Mouse (Mus musculus) hindbrain, embryonic 14.5 days (tissue): ENCODE results near the gene Nkain4. TPM values are rescaled to one million over a fixed set of nuclear protein-coding genes. Genes with fewer than 3 reads are reported as not detected.

ENCODE experiments used
- ATAC-seq: fragments of 200-750 bp; cut with Nextera tagmentation; 2 replicates; pipeline ENCODE4 v1.8.0; 2017; ENCODE audit warnings: moderate number of reproducible peaks, mild to moderate bottlenecking, moderate TSS enrichment, moderate library complexity; ENCODE audit not compliant: low FRiP score
- DNase-seq: peaks from one replicate; pipeline ENCODE4 v3.0.0-alpha.2; 2015; ENCODE audit warnings: low spot score
- H3K27ac ChIP-seq: fragments of 300-500 bp; sonication (generic); 2 replicates; pipeline ENCODE4 v1.5.1; 2014; ENCODE audit warnings: mild to moderate bottlenecking, moderate library complexity
- H3K27me3 ChIP-seq: fragments of 300-500 bp; sonication (generic); 2 replicates; pipeline ENCODE4 v1.6.1; 2014; ENCODE audit warnings: mild to moderate bottlenecking, low read length, mixed read lengths; ENCODE audit not compliant: control insufficient read depth, insufficient read depth
- H3K36me3 ChIP-seq: fragments of 300-500 bp; sonication (generic); replicated peaks from 2 replicates; pipeline ENCODE4 v1.6.1; 2014; ENCODE audit not compliant: control insufficient read depth, insufficient read depth
- H3K4me1 ChIP-seq: fragments of 300-500 bp; sonication (generic); replicated peaks from 2 replicates; pipeline ENCODE4 v1.6.1; 2014; ENCODE audit warnings: antibody characterized with exemption, low read length, mixed read lengths; ENCODE audit not compliant: control insufficient read depth, insufficient read depth
- H3K4me2 ChIP-seq: fragments of 300-500 bp; sonication (generic); replicated peaks from 2 replicates; pipeline ENCODE4 v1.6.1; 2014; ENCODE audit warnings: mild to moderate bottlenecking, moderate library complexity
- H3K4me3 ChIP-seq: fragments of 300-500 bp; sonication (generic); replicated peaks from 2 replicates; pipeline ENCODE4 v1.5.1; 2014; ENCODE audit warnings: mild to moderate bottlenecking, low read length
- H3K9ac ChIP-seq: fragments of 300-500 bp; sonication (generic); 2 replicates; pipeline ENCODE4 v1.6.1; 2014
- H3K9me3 ChIP-seq: fragments of 300-500 bp; sonication (generic); 2 replicates; pipeline ENCODE4 v1.6.1; 2016; ENCODE audit warnings: low read length; ENCODE audit not compliant: control insufficient read depth
- WGBS: fragments of 180-500 bp; shearing (Covaris S2); extraction: QIAGEN DNeasy Blood & Tissue Kit; methylation state at CpG from one replicate; pipeline ENCODE4 v1.1.7; 2014; 5-methylcytosine and 5-hydroxymethylcytosine counted together
- polyA plus RNA-seq: library from polyadenylated mRNA; unstranded; fragments of >200 nt; fragmentation: Nextera tagmentation; extraction: Ambion mirVana; gene quantifications from 2 replicates; pipeline ENCODE4 v1.2.1, GENCODE M21; 2014

The Nkain4 gene
- 78.6 and 85.5 TPM in 2 replicates for polyA plus RNA-seq

DNA sequence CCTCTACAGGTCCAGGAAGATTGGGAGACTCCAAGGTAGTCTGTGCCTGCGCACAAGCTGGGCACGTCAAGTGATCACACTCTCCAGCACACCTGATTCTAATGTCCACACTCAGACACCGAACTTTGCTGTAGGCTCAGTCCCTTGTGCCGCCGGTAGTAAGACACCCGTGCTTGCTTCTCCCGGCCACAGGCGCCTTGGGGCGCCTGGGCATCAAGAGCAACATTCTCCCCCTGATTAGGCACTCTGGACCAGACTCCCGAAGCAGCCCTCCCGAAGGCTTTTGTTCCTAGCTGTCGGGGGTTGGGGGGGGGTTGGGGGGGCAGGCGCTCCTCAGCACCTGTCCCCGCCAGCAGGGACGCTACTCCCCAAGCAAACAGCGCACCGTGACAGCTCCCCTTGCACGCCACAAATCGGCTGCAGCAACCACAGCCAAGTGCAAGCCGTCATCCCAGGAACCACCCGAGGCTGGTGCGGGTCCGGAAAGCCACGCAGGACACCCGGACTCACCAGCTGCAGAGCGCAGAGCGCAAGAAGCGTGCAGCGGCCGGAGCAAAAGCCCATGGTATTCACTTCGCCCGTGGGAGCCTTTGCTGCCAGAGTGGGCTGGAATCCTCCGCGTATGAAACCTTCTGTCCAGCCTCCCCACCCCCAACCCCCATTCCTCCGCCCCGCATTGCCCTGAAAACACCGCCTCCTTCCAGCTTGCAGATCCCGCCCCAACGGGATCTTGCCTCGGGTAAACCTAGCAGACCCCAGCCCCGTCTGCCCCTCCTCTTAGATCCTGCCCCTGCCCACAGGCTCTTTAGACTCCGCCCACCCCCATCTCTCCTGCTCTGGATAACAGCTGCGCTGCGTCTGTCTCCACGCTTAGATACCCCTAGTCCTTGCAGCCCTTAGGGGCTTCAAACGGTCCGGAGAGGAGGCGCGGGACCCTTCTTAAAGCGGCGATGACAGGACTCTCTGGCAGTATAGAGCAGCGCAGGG, at the start of gene Nkain4:
Gene Nkain4, minus strand, starts transcription at position 639 of the 987 bp plus-strand sequence.
- H3K4me3 ChIP-seq = peak within 1 kb of the TSS; percentile 66
- H3K36me3 ChIP-seq = no peaks in the 10 kb centered on the region
- H3K27me3 ChIP-seq = no peaks in the 10 kb centered on the region
- peak within 1 kb of the TSS; percentile 86 for H3K9ac ChIP-seq
- under 1% methylated on average over 52 of the region's 52 CpGs for WGBS
- peak within 1 kb of the TSS; percentile 92 for H3K27ac ChIP-seq
- DNase-seq (peak; percentile 80), ATAC-seq (peak; percentile 93)
- H3K9me3 ChIP-seq = no peaks in the 10 kb centered on the region
- peak within 1 kb of the TSS; percentile 83 for H3K4me2 ChIP-seq
- H3K4me1 ChIP-seq = peaks cover 36% of the 10 kb centered on the region

GRCm38 (mm10) chr2:180996905-180997304, 42.4 kb upstream of the Nkain4 start:
- no peak overlapping the region for H3K4me3 ChIP-seq
- no peaks in the 10 kb centered on the region for H3K4me1 ChIP-seq
- no peak overlapping the region for H3K4me2 ChIP-seq
- WGBS = 78% methylated on average over 3 of the region's 3 CpGs
- H3K27ac ChIP-seq = no peak overlapping the region
- ATAC-seq = no peak
- no peaks in the 10 kb centered on the region for H3K27me3 ChIP-seq
- no peak for DNase-seq
- no peak overlapping the region for H3K9ac ChIP-seq
- H3K36me3 ChIP-seq = no peaks in the 10 kb centered on the region
- no peaks in the 10 kb centered on the region for H3K9me3 ChIP-seq

GRCm38 (mm10) chr2:180996436-180996835, 41.9 kb upstream of the Nkain4 start:
- no peak overlapping the region for H3K9ac ChIP-seq
- no peaks in the 10 kb centered on the region for H3K4me1 ChIP-seq
- peak; percentile 79 for DNase-seq
- WGBS = 11% methylated on average over 5 of the region's 5 CpGs
- ATAC-seq = peak; percentile 52; the same call in 1 of the 2 replicates
- no peak overlapping the region for H3K4me3 ChIP-seq
- no peak overlapping the region for H3K27ac ChIP-seq
- H3K9me3 ChIP-seq = no peaks in the 10 kb centered on the region
- H3K36me3 ChIP-seq = no peaks in the 10 kb centered on the region
- H3K4me2 ChIP-seq = no peak overlapping the region
- H3K27me3 ChIP-seq = no peaks in the 10 kb centered on the region

- H3K4me2 ChIP-seq = no peak overlapping the region
Measured at GRCm38 (mm10) chr2:180995457-180995856, 41.0 kb upstream of the Nkain4 start.

GRCm38 (mm10) chr2:180994360-180994759, 39.9 kb upstream of the Nkain4 start:
- Histone ChIP-seq H3K27me3 (no peaks in the 10 kb centered on the region), H3K4me2 (no peak overlapping the region), H3K36me3 (no peaks in the 10 kb centered on the region), H3K4me3 (no peak overlapping the region), H3K9me3 (no peaks in the 10 kb centered on the region), H3K9ac (no peak overlapping the region), H3K4me1 (no peaks in the 10 kb centered on the region), H3K27ac (no peak overlapping the region)
- ATAC-seq (no peak), DNase-seq (no peak)
- 90% methylated on average over 2 of the region's 2 CpGs for WGBS

More at GRCm38 (mm10) chr2:180995457-180995856, 41.0 kb upstream of the Nkain4 start:
- ATAC-seq = no peak
- H3K27me3 ChIP-seq = no peaks in the 10 kb centered on the region
- H3K9me3 ChIP-seq = no peaks in the 10 kb centered on the region
- no peak overlapping the region for H3K4me3 ChIP-seq
- H3K36me3 ChIP-seq = no peaks in the 10 kb centered on the region
- H3K4me1 ChIP-seq = no peaks in the 10 kb centered on the region
- H3K9ac ChIP-seq = no peak overlapping the region
- 74% methylated on average over 4 of the region's 4 CpGs for WGBS
- no peak overlapping the region for H3K27ac ChIP-seq
- no peak for DNase-seq

GRCm38 (mm10) chr2:180990347-180990746, 35.8 kb upstream of the Nkain4 start:
- H3K4me3 ChIP-seq = no peak overlapping the region
- WGBS = 57% methylated on average over 4 of the region's 4 CpGs

DNA sequence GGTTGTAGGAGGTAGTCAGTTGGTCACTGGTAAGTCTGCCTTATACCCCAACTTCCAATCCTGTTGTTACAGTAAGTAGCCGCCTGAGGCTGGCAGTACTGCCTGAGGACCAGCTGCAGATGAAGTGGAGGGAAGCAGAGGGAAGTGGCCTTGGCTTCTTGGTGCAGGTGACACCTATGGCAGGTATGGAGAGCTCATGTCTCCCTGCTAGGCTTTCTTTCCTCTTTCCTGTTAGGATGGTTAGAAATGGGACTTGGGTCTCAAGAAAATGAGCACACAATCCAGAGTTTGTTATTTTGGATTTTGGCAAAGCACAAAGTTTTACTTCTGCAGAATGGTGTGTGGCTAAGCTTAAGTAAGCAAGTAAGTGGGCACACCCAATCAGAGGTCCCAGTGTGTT, 34.4 kb upstream of the Nkain4 start:
- Histone ChIP-seq H3K27ac (no peak overlapping the region), H3K36me3 (no peaks in the 10 kb centered on the region; the same call in 1 of the 2 replicates), H3K4me3 (no peak overlapping the region), H3K9me3 (no peaks in the 10 kb centered on the region), H3K4me2 (no peak overlapping the region), H3K9ac (no peak overlapping the region), H3K27me3 (no peaks in the 10 kb centered on the region), H3K4me1 (peaks cover 5% of the 10 kb centered on the region; the same call in 1 of the 2 replicates)
- DNase-seq (no peak), ATAC-seq (no peak)
- 87% methylated on average over 1 of the region's 1 CpGs for WGBS

More at GRCm38 (mm10) chr2:180990347-180990746, 35.8 kb upstream of the Nkain4 start:
- Histone ChIP-seq H3K36me3 (no peaks in the 10 kb centered on the region), H3K27me3 (no peaks in the 10 kb centered on the region), H3K4me1 (peaks cover 5% of the 10 kb centered on the region; the same call in 1 of the 2 replicates), H3K4me2 (no peak overlapping the region), H3K9me3 (no peaks in the 10 kb centered on the region), H3K9ac (no peak overlapping the region), H3K27ac (no peak overlapping the region)
- DNase-seq = no peak
- no peak for ATAC-seq

DNA sequence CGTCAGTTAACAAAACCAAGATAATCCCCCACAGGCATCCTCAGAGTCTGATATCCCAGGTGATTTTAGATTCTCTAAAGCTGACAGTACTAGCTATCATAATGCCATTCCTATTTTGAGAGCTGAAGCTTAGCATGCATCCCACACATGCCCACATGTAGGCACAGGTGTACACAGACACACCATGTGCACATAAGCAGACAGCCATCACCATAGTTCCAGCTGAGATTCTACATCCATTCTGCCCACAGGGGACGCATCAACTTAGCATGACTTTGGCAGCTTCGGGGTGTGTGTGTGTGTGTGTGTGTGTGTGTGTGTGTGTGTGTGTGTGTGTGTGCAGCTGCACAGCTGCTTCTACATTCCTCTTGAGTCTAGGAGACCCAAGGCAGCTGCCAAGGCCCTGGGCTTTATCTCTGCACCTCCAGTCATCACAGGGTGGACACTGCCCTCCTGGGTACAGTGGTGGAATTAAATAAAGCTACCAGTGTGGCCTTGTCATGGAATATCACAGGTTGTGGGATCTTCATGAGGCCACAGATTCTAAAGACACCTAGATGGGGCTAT, 33.9 kb upstream of the Nkain4 start:
- WGBS = 39% methylated on average over 3 of the region's 3 CpGs

GRCm38 (mm10) chr2:180987432-180988030, 33.0 kb upstream of the Nkain4 start:
- no peaks in the 10 kb centered on the region for H3K27me3 ChIP-seq
- 0 out of 2 replicates have a peak, but pooled peaks have one; percentile 18 for ATAC-seq
- no peaks in the 10 kb centered on the region for H3K9me3 ChIP-seq
- peaks cover 11% of the 10 kb centered on the region for H3K36me3 ChIP-seq
- no peak overlapping the region for H3K9ac ChIP-seq
- DNase-seq = no peak
- no peak overlapping the region for H3K4me3 ChIP-seq
- no peak overlapping the region for H3K4me2 ChIP-seq
- WGBS = 26% methylated on average over 5 of the region's 5 CpGs
- peaks cover 5% of the 10 kb centered on the region; the same call in 1 of the 2 replicates for H3K4me1 ChIP-seq
- no peak overlapping the region for H3K27ac ChIP-seq

More for the DNA sequence above, 33.9 kb upstream of the Nkain4 start:
- no peak for DNase-seq
- Histone ChIP-seq H3K36me3 (peaks cover 2% of the 10 kb centered on the region), H3K27me3 (no peaks in the 10 kb centered on the region), H3K4me3 (no peak overlapping the region), H3K9me3 (no peaks in the 10 kb centered on the region), H3K4me2 (no peak overlapping the region), H3K9ac (no peak overlapping the region), H3K4me1 (peaks cover 5% of the 10 kb centered on the region; the same call in 1 of the 2 replicates), H3K27ac (no peak overlapping the region)
- no peak for ATAC-seq
